Mouse (Mus musculus) erythroid progenitor cell, adult 5-6 weeks (primary cell): ENCODE results near the gene Gm10295. TPM values are rescaled to one million over a fixed set of nuclear protein-coding genes. Genes with fewer than 3 reads are reported as not detected.

ENCODE experiments used
- ATAC-seq: replicated peaks from 2 replicates; pipeline ENCODE4 v1.8.0; 2016; ENCODE audit warnings: moderate number of reproducible peaks, mild to moderate bottlenecking, moderate TSS enrichment, inconsistent platforms; ENCODE audit not compliant: poor library complexity, low FRiP score, severe bottlenecking
- total RNA-seq, 2 experiments: library from RNA; stranded (forward) in 1 of 2; stranded (reverse) in 1 of 2; fragments of 150-400 nt in 1 of 2; fragments of 186-747, 209-891 nt in 1 of 2; gene quantifications; 2 replicates each; pipeline versions ENCODE4 v1.2.3 to v1.2.4; 2015 to 2017; ENCODE audit warnings: low replicate concordance in 2 of 2

Gene Gm10295
- total RNA-seq (2015; ENCODE audit: low replicate concordance) (not detected in 2 replicates), total RNA-seq (2017; ENCODE audit: low replicate concordance) (not detected in 2 replicates)

- no peak for ATAC-seq
Measured at GRCm38 (mm10) chr7:71351364-71351763, at the start of gene Gm10295. TSS of gene Gm10295 (minus strand) at chr7:71351485.

- ATAC-seq = no peak
Measured at GRCm38 (mm10) chr7:71401032-71401431, 49.7 kb upstream of the Gm10295 start.

- no peak for ATAC-seq
Measured at GRCm38 (mm10) chr7:71399891-71400632, 48.8 kb upstream of the Gm10295 start.

- ATAC-seq = no peak
Measured at GRCm38 (mm10) chr7:71398959-71399756, 47.9 kb upstream of the Gm10295 start.

- ATAC-seq = no peak
Measured at GRCm38 (mm10) chr7:71398389-71398788, 47.1 kb upstream of the Gm10295 start.

GRCm38 (mm10) chr7:71392795-71393341 is 41.6 kb upstream of the Gm10295 start:
- no peak for ATAC-seq

GRCm38 (mm10) chr7:71391333-71391732 is 40.0 kb upstream of the Gm10295 start:
- no peak for ATAC-seq

- ATAC-seq = no peak
Measured at GRCm38 (mm10) chr7:71390291-71390690, 39.0 kb upstream of the Gm10295 start.

GRCm38 (mm10) chr7:71386050-71386449 is 34.8 kb upstream of the Gm10295 start:
- no peak for ATAC-seq

GRCm38 (mm10) chr7:71384921-71385320 is 33.6 kb upstream of the Gm10295 start:
- no peak for ATAC-seq

- no peak for ATAC-seq
Measured at GRCm38 (mm10) chr7:71383341-71384130, 32.3 kb upstream of the Gm10295 start.

- no peak for ATAC-seq
Measured at GRCm38 (mm10) chr7:71379826-71380825, 28.8 kb upstream of the Gm10295 start.

- ATAC-seq = no peak
Measured at GRCm38 (mm10) chr7:71378812-71379760, 27.8 kb upstream of the Gm10295 start.

GRCm38 (mm10) chr7:71377983-71378382 is 26.7 kb upstream of the Gm10295 start:
- ATAC-seq = no peak

- no peak for ATAC-seq
Measured at GRCm38 (mm10) chr7:71374059-71374458, 22.8 kb upstream of the Gm10295 start.

- ATAC-seq = no peak
Measured at GRCm38 (mm10) chr7:71371916-71372315, 20.6 kb upstream of the Gm10295 start.

GRCm38 (mm10) chr7:71370746-71371145 is 19.5 kb upstream of the Gm10295 start:
- ATAC-seq = no peak

- no peak for ATAC-seq
Measured at GRCm38 (mm10) chr7:71370128-71370527, 18.8 kb upstream of the Gm10295 start.
